Mouse (Mus musculus) bone marrow macrophage, adult 2 months (primary cell): Measurements from ENCODE around the gene Ppp2r5a.

Experiments
- CTCF ChIP-seq: IDR thresholded peaks from 2 replicates; pipeline ENCODE4 v1.5.1; 2012; ENCODE audit warnings: low read depth, mild to moderate bottlenecking, low read length, moderate library complexity
- POLR2A ChIP-seq: IDR thresholded peaks from 2 replicates; pipeline ENCODE4 v1.6.1; 2012; ENCODE audit warnings: mild to moderate bottlenecking, low read depth, low read length, borderline replicate concordance

GRCm38 (mm10) chr1:191391311-191391710, 11.8 kb downstream of the Ppp2r5a start:
- no peak for TF ChIP-seq POLR2A
- no peak for TF ChIP-seq CTCF
